Mouse (Mus musculus) C2C12 (cell line): ENCODE data around the gene Anks3.

Experiments used
- CTCF ChIP-seq: IDR thresholded peaks from one replicate; pipeline ENCODE4 v1.5.1; 2011; ENCODE audit not compliant: control insufficient read depth, insufficient read depth, insufficient read length
- MAX ChIP-seq: IDR thresholded peaks from one replicate; pipeline ENCODE4 v1.6.1; 2011; ENCODE audit warnings: mild to moderate bottlenecking, control low read depth

DNA sequence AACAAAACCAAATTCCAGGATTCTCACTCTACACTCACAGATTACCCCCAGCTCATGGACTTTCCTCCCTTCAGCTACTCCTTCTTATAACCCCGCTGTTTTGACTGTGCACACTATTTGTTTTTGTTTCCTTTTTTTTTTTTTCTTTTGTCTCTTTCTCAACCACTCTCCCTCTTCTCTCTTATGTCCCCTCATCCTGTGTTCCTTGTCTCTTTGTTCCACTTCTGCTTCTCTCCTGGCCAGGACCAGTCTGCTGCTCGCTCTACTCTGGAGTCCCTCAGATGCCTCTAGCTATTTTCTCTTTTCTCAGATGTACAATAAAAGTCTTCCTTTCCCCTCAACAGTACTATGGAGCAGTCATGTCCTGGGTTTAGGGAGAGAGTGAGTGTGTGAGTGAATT, 61.6 kb downstream of the Anks3 start:
- no peak for TF ChIP-seq CTCF
- no peak for TF ChIP-seq MAX
